Mouse (Mus musculus): ENCODE results near the gene Armh3.

DNA sequence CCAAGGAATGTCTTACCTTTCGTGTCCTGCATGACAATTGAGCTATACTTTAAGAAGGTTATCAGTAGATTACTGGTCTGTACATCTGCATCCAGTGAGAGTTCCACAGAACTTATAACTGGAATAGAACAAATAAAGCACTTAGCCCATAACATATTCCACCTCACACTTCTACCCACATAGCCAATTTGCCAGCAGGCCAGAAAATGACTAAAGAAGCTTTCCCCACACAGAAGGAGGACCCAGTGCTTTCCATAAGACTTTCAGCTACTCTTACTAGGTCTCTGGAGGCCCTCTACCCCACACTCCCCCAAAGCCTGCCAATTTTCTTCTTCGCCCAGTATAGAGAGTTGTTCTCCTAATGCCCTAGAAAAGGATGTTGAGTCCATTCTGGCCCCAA is 52.3 kb downstream of the Armh3 start:
- no peak for TF ChIP-seq CTCF (IDR thresholded peaks at IDR 0.05)
- no peak for TF ChIP-seq POLR2A (IDR thresholded peaks at IDR 0.05; ENCODE audit: insufficient read depth, low read depth, low read length)
- no peak for TF ChIP-seq EP300 (IDR thresholded peaks at IDR 0.05; ENCODE audit: insufficient read depth, low read depth, low read length)
